Comparison of ENCODE assay signal across 30 mouse cellular contexts in genomic region chr15:91779166-91779565, GRCm38 (mm10). TPM values are rescaled to one million over a fixed set of nuclear protein-coding genes. Genes with fewer than 3 reads are reported as not detected.
"Had no signal": no experiment of that assay in that cellular context is flagged by ENCODE, and none has a peak within 500 bp of the region (broad histone marks: within the 10 kb centered on the region; RNA-seq: fewer than 3 reads in every experiment).

No protein-coding gene starts in this region.

- H3K27me3 ChIP-seq: liver, embryonic 13.5 days; midbrain, embryonic 12.5 days; midbrain, embryonic 15.5 days; neural tube, embryonic 12.5 days; neural tube, embryonic 15.5 days had no signal

- ATAC-seq: midbrain, embryonic 15.5 days had no signal

- DNase-seq: kidney, postnatal 25 days; layer of hippocampus, postnatal 36 days; liver, embryonic 13.5 days; lung, adult 2 months; lung, postnatal 14 days; lung, postnatal 4 days; right cerebral cortex, adult 18-20 months; right cerebral cortex, postnatal 14 days; right cerebral cortex, postnatal 4 days; thymus, adult 2 months; thymus, postnatal 14 days had no signal

- H3K4me3 ChIP-seq: left cerebral cortex, adult 2 months; liver, embryonic 13.5 days; midbrain, embryonic 12.5 days; midbrain, embryonic 15.5 days; neural tube, embryonic 12.5 days; neural tube, embryonic 15.5 days had no signal

- H3K27ac ChIP-seq: kidney, postnatal 0 days; left cerebral cortex, adult 2 months; liver, embryonic 13.5 days; midbrain, embryonic 12.5 days; midbrain, embryonic 15.5 days; neural tube, embryonic 12.5 days; neural tube, embryonic 15.5 days had no signal

- H3K9ac ChIP-seq: liver, embryonic 13.5 days; midbrain, embryonic 12.5 days; midbrain, embryonic 15.5 days; neural tube, embryonic 12.5 days; neural tube, embryonic 15.5 days had no signal

- H3K9me3 ChIP-seq: liver, embryonic 13.5 days; midbrain, embryonic 12.5 days; midbrain, embryonic 15.5 days; neural tube, embryonic 12.5 days; neural tube, embryonic 15.5 days had no signal

- H3K4me1 ChIP-seq: liver, embryonic 13.5 days; midbrain, embryonic 12.5 days; midbrain, embryonic 15.5 days; neural tube, embryonic 12.5 days; neural tube, embryonic 15.5 days had no signal

- H3K36me3 ChIP-seq: liver, embryonic 13.5 days; midbrain, embryonic 12.5 days; midbrain, embryonic 15.5 days; neural tube, embryonic 12.5 days; neural tube, embryonic 15.5 days had no signal

RNA-seq across cellular contexts. Expression of gene Smgc, which starts 58.9 kb away (rescaled TPM):
- total RNA-seq: layer of hippocampus, adult 8-10 months; layer of hippocampus, postnatal 10 days; layer of hippocampus, postnatal 36 days; left cerebral cortex, adult 2 months; left cerebral cortex, postnatal 10 days; left cerebral cortex, postnatal 36 days; liver, adult 2 months; megakaryocyte progenitor cell, adult 5-6 weeks had no signal
- polyA plus RNA-seq: kidney, embryonic 14.5 days; kidney, postnatal 0 days; limb, embryonic 11.5 days; limb, embryonic 14.5 days; liver, adult 2 months; liver, embryonic 13.5 days; liver, embryonic 16.5 days; lung, adult 2 months; lung, embryonic 16.5 days; midbrain, embryonic 12.5 days; midbrain, embryonic 15.5 days; neural tube, embryonic 12.5 days; neural tube, embryonic 15.5 days; stomach, embryonic 16.5 days; testis, adult 2 months had no signal
